Mouse (Mus musculus) heart, postnatal 36 days (tissue): ENCODE results near the gene Mllt1. TPM values are rescaled to one million over a fixed set of nuclear protein-coding genes. Genes with fewer than 3 reads are reported as not detected.
"Not testable (repeated sequence)": the region's sequence is repeated elsewhere in the genome, so short reads cannot be mapped to it uniquely, and the experiment has no call there.

Experiments used
- DNase-seq, 2 experiments: peaks; one replicate each; pipeline ENCODE4 v3.0.0; 2021 to 2022
- intact Hi-C: fragments of 180-260 bp; cut with DNase I; formaldehyde crosslinking; loops from one replicate; pipeline ENCODE4 v1.15.1; 2025
- total RNA-seq, 2 experiments: library from RNA; stranded (reverse); gene quantifications; 2 replicates each; pipeline ENCODE4 v1.2.3; 2021

Mllt1 gene
- total RNA-seq, 2 experiments from 2014 or later = 23.9 to 25.9 TPM

DNA sequence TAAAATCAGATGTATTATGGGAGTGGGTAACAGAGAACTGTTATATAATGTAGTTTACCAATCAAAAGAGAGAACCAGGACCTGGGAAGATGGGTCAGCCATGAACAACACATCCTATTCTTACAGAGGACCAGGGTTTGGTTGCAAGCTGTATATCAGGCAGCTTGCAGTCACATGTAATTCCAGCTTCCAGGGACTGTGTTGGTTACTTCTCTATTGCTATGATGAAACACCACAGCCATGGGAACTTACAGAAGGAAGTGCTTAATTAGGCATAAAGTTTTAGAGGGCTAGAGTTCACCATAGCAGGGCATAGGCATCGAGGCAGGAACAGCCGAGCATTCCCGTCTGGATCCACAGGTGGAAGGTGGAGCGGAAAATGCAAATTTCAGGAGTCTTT lies 3.5 kb upstream of the Mllt1 start:
- intact Hi-C loops = loop anchor here (5.0 kb wide), 4 partner anchors 41 to 131 kb away; partner anchors contain the start of gene Rfx2
- no peak for DNase-seq

DNA sequence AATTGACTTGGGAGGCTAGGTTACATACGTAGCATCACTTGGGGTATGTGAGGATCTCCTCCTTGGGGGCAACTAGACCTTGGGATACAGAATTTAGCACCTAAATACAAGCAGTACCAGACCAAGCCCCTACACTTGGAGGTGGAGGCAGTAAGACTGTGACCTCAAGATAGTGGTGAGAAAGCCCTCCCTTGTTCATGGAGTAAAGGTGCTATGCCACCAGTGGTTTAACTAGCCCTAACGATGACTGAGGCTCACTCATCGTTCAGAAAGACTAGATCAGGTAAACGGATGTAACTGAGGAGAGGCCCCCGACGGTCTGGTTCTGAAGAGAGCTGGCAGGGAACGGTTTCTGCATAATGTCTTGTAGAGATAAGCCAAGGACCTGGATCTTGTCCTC lies 1.5 kb upstream of the Mllt1 start:
- DNase-seq = no peak
- intact Hi-C loops = loop anchor here (5.0 kb wide), 4 partner anchors 39 to 129 kb away; partner anchors contain the start of gene Rfx2

DNA sequence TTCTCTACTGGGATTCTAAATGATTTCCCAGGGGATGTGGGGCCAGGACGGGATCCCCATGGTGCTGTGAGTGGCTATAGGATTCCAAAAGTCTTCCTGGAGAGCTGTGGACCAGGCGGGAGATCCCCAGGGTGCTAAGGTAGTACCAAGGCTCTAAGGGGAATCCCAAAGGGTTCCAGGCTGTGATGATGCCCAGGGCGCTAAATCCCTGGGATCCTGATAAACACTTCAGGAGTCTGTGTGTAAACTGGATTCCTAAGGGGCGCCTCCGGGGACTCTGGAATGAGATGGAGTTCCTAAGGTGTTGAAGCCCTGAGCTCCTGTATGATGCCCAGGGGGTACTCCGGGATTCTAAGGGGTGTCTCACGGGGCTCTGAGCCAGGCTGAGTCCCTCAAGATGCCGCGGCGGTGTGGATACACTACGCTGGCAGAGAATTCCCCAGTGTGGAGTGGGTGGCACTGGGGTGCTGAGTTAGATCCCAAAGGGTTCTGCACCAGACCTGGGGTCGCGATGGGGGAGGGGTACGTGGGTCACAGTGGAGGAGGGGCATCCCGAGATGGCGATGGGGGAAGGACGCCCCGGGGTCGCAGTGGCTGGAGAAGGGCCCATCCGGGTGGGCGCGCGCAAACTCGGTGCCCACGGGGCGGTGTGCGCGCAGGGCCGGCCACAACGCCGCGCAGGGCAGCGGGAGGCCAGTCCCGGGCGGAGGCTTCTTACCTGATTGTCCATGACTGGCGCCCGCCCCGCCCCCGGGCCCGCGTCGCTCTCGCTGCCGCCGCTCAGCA lies 477 bp downstream of the Mllt1 start:
- DNase-seq = peak in 1 of 2 experiments; percentile 11
- intact Hi-C loops = loop anchor here (2.0 to 5.0 kb wide), 5 partner anchors 37 to 127 kb away; partner anchors contain the start of genes Clpp and Rfx2

DNA sequence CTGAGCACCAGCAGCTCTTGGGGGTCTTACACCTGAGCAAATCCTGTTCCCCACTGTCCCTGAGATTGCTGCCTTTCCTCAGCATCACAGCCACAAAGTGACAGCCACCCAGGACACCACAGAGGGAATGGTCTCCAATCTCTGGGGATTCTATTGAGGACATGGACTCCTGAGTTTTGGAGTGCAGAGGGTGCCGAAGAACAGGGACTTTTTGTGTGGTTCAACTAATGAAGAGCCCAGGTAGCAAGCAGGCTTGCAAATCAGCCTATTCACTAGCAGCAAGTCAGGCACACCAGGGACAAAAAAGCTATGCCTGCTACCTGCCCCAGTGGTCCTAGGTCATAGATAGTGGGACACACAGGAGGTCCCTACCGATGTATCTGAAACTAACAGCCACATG lies 1.8 kb downstream of the Mllt1 start:
- DNase-seq = no peak
- intact Hi-C loops = no loop called here

DNA sequence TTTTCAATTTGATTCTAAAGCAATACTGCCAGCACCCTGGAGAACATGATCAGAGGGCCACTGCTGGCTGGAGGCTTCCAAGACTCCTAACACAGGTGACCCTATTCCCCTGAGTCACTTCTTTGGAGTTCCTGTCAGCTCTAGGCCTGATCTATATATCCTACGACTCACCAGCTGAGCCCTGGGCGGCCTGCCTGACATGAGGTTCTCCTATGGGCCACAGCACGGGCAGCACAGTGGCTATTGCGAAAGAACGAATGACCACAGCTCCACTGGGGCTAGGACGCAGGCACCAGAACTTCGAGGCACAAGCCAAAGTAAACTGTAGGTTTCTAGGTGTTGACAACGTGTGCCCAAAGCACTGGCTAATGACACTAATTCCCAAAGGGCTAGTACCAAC lies 5.2 kb downstream of the Mllt1 start:
- no peak for DNase-seq
- intact Hi-C loops = no loop called here

DNA sequence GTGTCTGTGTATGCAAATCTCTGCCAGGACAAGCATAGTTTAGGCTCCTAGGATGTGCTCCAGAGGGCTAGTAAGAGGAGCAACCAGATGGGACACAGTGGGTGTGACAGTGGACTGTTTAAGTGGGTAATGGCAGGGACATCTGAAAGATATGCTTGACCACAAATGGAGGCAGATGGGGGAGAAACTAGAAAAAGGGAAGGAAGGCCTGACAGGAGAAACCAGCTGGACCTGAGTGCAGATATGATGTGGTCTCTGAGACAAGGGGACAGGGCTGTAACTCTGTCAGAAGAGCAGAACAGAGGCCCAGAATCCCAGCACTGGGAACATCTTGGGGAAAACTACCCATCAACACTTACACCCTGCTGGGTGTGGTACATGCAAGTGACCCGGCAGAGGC lies 5.7 kb downstream of the Mllt1 start:
- DNase-seq = no peak
- intact Hi-C loops = no loop called here

DNA sequence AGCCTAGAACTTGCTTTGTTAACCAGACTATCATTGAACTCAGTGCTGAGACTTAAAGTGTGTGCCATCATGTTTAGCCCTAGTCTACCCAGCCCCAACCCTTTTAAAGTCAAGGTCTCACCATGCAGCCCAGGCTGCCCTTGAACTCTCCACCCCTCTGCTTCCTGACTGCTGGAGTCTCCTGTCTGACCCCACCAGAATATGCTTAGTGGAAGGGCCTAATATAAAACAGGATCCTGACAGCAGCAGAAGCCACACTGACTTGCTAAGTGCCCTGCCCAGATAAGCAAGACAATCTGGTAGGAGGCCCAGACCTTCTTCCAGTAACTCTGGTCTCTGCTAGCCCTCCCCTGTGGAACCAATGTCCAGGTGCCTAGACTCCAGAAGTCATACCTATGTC lies 6.1 kb downstream of the Mllt1 start:
- DNase-seq = no peak
- intact Hi-C loops = no loop called here

DNA sequence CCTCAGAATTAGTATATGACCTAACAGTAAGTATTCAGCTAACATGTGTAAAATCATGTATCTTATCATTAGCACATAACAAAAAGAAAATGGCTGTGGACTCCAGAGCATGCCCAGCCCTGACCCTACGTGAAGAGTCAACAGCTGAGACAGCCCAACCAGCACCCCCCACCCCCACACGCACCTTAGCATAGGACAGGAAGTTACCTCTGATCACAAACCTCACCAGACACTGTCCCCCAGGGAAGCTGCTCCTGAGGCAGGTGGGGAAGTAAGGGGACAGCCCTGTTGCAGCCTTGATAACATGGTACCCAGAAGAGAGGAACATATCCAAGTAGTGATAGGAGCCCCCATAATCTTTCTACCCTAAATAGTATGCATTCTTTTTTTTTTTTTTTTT lies 9.2 kb downstream of the Mllt1 start:
- no peak for DNase-seq
- intact Hi-C loops = no loop called here

DNA sequence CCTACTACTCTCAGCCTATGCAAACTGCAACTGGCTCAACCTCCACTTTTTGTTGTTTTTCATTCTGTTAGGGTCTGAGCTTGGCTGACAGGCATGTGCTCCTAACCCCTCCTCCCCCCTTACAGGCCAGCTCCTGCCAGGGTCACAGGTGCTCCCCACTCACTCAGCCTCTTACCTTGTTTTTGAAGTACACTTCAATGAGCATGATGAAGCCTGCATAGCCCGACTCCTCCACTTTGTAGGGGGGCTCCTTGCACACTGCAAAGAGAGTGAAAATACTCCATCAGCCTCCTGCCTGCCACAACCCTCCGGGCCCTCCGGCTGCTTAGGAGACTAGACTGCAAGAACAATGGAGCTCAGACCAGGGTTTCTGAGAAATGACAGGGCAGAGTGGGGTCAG lies 15.5 kb downstream of the Mllt1 start:
- intact Hi-C loops = no loop called here
- no peak for DNase-seq

DNA sequence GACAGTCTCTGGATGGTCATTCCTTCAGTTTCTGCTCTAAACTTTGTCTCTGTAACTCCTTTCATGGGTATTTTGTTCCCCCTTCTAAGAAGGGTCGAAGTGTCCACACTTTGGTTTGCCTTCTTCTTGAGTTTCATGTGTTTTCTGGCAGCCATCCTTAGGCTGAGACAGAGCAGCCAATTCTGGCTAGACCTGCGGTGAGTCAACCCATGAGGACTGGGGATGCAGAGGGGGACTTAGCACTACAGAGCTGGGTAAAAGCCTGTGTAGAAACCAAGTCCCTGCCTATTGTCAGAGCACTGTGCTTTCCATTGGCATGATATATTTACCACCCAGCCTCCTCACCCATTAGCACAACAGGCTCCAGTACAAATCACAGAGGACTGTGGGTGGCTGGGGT lies 18.0 kb downstream of the Mllt1 start:
- DNase-seq = no peak
- intact Hi-C loops = no loop called here

DNA sequence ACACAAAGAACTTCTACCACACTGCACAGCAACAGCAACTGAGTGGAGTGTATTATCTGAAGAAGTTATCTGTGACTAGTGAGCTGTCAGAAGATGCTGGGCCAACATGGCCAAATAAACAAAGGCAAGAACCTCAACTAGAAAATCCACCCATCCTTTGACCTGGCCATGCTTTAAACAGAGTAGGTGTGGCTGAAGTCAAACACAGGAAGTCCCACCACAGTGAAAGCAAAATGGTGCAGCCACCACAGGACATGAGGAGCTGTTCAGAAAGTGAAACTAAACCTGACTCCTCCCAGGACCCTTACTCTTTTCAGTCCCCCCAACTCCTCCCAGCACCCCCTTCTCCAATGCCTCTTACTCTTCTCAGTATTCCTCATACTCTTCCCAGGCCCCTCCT lies 21.8 kb downstream of the Mllt1 start:
- DNase-seq = no peak
- intact Hi-C loops = no loop called here

DNA sequence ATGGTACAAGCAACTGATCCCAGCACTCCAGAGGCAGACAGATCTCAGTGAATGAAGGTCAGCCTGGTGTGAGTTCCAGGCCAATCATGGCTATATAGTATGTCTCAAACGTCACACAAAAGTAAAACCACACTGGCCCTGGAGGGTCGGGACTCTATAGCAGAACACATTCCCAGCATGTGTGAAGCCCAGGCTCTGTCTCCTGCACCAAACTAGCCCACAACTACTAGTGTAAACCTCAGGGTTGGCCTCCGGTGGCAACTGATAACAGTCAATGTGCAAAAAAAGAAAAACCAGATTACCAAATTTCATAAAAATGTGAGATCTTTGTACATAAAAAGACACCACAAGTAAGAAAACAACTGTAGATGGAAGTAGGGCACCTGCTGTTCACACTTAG lies 22.2 kb downstream of the Mllt1 start:
- intact Hi-C loops = no loop called here

DNA sequence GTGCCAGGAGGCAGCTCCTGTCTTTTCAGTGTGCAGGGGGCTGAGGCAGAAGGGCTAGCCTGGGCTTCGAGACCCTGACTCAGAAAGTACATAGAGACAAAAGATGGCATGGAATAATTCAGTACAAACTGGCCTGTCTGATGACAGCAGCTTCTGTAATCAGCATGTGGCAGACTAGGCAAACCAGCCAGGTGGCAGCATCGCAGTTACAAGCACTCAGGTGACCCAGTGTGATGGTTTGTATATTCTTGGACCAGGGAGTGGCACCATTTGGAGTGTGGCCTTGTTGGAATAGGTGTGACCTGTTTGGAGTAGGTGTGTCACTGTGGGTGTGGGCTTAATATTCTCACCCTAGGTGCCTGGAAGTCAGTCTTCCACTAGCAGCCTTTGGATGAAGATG lies 25.5 kb downstream of the Mllt1 start:
- DNase-seq, intact Hi-C loops: not testable (repeated sequence)

More for the DNA sequence above, 22.2 kb downstream of the Mllt1 start:
- DNase-seq = no peak

DNA sequence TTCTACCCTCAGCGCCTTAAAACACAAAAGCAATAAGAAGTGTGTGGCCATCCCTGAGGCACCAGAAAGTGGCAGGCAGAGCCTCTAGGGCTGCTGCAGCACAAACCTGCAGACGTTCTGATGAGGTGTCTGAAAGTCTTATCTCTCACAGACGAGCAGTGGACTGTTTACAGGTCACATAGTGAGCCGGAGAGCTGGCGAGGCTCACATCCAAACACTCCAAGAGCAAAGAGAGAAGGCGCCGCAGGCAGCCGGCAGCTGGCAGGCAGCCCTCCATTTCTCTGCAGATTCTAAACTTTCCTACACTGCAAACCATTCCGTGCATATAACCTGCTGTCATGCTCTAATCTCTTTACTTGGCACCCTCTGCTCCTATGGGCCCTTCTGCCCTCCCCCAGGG lies 27.3 kb downstream of the Mllt1 start:
- intact Hi-C loops = no loop called here
- peak; percentile 32 for DNase-seq

DNA sequence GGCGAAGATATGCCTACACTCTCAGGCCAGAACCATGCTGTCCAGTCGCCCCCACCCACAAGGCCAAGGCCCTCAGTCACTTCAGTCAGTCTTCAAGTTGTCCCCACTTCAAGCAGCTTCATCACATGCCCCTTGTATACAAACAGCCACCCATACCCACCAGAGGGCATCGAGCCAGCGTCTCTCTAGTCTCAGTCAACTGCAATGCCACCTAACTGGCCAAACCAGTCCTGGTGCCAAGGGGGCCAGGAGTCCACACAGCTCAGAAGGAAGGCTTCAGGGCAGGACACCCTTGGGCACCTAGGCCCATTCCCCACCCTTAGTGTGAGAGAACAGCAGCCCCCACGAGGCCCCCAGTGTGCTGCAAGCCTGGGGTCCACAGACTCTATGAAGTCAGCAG lies 28.1 kb downstream of the Mllt1 start:
- DNase-seq = no peak
- intact Hi-C loops = no loop called here

DNA sequence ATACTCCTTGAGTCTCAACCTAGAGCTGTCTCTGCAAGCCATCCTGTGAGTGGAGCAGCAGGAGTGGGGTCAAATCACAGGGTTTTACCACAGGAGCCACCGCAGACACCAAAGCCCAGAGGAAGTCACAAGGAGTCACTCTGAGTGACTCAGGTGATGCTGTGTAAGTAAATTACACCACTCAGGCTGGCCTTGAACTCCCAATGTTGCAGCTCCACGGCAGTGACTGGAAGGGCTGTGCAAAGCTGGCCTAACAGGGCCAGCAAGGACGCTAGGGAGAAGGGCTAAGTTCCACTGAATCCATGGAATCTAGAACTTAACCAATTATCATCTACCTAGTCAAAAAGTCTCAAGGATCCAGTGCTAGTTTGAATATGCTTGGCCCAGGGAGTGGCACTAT lies 29.0 kb downstream of the Mllt1 start:
- DNase-seq = no peak
- intact Hi-C loops = no loop called here

DNA sequence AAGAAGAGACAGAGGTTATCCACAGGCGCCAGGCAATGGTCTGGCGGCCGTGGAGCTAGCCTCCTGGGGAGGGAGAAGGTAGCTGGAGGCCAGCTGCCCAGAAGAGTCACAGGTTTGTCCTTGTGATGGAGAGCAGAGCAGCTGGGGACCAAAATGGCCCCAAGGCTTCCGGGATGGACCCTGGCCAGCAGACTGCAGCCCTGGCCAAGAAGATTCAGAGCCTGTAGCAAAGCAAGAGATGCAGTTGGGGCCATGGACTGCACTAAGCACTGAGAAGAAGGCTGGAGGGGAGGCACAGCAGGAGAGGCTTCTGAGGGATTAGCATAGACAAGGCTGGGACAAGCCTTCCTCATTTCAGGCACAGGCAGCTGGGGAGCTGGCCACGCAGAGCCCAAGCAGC lies 32.5 kb downstream of the Mllt1 start:
- intact Hi-C loops = no loop called here
- no peak for DNase-seq

DNA sequence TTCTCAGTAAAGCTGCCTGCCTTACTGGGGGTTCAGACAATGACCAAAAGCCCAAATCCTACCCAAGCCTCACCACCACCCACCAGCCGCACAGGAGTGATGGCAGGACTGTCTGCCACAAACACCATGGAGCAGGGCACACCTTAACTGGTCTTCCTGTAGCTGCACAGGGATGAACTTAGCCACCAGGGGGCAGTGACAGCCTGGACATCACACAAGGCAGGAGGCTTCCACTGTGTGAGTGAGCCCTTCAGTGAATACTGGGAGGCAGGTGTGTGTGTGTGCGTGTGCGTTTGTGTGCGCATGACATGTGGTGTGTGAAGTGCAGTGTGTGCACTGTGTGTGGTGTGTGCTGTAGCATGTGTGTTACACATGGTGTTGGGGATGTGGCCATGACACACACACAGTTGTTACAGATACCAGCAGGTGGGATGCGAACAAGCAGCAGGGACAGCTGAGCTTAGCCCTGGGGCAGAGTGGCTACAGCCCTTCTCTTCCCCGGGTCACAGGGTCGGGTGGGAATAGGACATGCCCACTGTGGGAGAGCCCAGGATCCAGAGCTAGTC lies 37.5 kb downstream of the Mllt1 start:
- peak; percentile 75 to 78 for DNase-seq
- intact Hi-C loops = loop anchor here (1.0 to 5.0 kb wide), 3 partner anchors 40 to 270 kb away; partner anchors contain the start of gene Mllt1

DNA sequence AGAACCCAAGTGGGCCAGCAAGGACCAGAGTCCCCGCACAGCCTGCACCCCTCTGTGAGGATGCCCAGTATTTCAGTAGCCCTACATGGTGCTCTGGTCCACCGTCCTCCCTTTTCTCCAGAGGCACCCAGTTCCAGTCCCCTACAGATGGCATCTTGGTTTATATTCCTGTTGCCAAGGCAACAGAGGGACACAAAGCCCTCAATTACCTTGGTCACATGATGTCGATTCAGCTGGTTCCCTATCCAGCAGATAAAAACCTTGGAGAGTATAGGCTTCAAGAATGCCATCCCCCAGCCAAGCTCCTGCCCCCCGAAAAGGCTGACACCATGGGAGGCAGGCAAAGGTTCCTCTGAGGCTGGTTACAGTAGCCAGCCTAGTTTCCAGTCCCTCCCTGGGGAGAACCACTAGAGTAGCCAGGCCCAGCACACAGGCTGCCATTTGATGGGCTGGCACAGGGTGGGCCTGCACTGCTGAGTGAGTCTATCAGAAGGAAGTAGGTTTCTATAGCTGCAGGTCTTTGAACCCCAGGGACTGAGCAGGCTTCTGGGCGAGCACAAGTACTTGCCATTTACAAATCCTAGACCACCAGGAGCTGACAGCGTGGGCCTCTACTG lies 38.6 kb downstream of the Mllt1 start:
- DNase-seq = no peak
- intact Hi-C loops = loop anchor here (1.0 to 5.0 kb wide), 3 partner anchors 41 to 271 kb away; partner anchors contain the start of gene Mllt1

DNA sequence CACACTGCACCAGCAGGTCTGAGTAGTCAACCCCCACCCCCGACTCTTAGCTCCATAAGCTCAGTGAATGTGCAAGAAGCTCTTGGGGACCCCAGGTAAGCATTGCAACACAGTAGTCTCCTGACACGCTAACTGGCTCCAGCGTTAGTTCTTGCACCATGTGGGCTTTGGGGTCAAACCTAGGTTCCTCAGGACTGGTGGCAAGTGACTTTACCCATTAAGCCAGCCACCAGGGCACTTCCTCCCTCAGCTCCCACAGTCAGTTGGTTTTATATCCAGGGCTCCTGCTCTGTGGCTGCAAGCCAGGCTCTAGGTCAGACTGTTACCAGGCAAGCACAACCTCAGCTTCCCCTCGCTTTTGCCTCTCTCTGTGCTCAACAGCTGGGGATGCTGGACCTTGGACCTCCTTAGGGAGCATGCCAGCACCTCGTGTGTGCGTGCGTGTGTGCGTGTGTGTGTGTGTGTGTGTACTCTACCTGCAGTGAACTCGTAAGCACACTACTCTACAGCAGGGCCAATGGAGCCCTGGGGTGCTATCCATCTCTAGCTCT lies 39.8 kb downstream of the Mllt1 start:
- intact Hi-C loops = loop anchor here (5.0 kb wide), 2 partner anchors 42 to 272 kb away; partner anchors contain the start of gene Mllt1
- no peak for DNase-seq

DNA sequence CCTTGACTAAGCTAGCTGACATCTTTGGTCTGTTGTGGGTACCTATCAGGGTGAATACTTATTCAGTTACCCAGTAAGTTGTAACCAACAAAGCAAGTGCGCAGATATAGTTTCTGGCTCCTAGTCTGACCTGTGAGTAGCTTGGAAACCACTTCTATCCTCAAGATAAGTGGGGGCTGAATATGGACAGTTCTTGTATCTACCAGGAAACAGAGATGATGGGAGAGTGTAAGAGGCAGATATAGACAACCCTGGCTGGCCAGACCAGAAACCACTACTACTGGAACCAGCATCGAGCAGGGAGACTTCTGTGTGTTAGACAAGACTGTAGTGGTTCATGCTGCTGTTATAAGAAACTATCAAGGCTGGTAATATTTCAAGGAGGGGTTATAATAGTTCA lies 45.2 kb downstream of the Mllt1 start:
- no peak for DNase-seq
- intact Hi-C loops = no loop called here
